10 mouse cellular contexts compared by ENCODE assay signal in the genomic region with DNA sequence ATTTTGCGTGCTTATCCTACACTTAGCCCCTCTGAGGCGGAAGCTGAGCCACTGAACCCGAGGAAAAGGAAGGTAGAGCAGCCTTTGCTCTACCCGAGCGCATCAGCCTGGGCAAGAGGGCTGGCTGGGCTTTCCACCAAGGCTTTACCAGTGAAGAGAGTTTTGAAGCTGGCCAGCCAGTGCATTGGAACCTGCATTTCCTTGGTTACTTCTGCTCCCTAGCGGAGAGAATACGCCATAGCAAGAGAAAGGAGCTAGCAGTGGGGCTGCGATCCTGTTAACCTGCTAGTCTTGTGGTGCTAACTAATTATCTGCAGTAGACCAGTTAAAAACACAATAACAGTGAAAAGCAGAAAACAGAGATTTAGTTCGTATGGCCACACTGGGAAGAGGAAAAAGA. TPM values are rescaled to one million over a fixed set of nuclear protein-coding genes. Genes with fewer than 3 reads are reported as not detected.
DNase-seq lines count a peak whose midpoint lies in the region; ATAC-seq and TF ChIP-seq lines count a peak whose summit lies in the region.
"Had no signal": no experiment of that assay in that cellular context is flagged by ENCODE, and none has a peak within 500 bp of the region (broad histone marks: within the 10 kb centered on the region; RNA-seq: fewer than 3 reads in every experiment).

No protein-coding gene starts in this region.

- no peak overlapping the region for H3K9ac ChIP-seq in forebrain, embryonic 13.5 days
- H3K9ac ChIP-seq in forebrain, embryonic 12.5 days, result no peak overlapping the region
- H3K9ac ChIP-seq: heart, embryonic 15.5 days had no signal

- H3K27me3 ChIP-seq in forebrain, embryonic 13.5 days, result no peaks in the 10 kb centered on the region
- no peaks in the 10 kb centered on the region for H3K27me3 ChIP-seq in forebrain, embryonic 12.5 days
- H3K27me3 ChIP-seq in spleen, adult 2 months (ENCODE audit: control insufficient read depth, insufficient read depth, low read length), result no peaks in the 10 kb centered on the region
- H3K27me3 ChIP-seq: heart, embryonic 15.5 days had no signal

- peak; percentile 30; the same call in 1 of the 2 replicates for TF ChIP-seq CTCF in spleen, adult 2 months (IDR thresholded peaks at IDR 0.05; ENCODE audit: extremely low read depth, insufficient read depth, insufficient read length, insufficient replicate concordance)

- H3K9me3 ChIP-seq in forebrain, embryonic 13.5 days (replicated peaks), result no peaks in the 10 kb centered on the region
- no peaks in the 10 kb centered on the region for H3K9me3 ChIP-seq in forebrain, embryonic 12.5 days
- H3K9me3 ChIP-seq: heart, embryonic 15.5 days had no signal

- no peak overlapping the region for H3K4me2 ChIP-seq in forebrain, embryonic 13.5 days
- H3K4me2 ChIP-seq in forebrain, embryonic 12.5 days, result no peak overlapping the region
- H3K4me2 ChIP-seq: heart, embryonic 15.5 days had no signal

- DNase-seq in spleen, adult 2 months (ENCODE audit: low read depth in 1 of 2, low spot score in 2 of 2), result peak in 1 of 2 experiments; percentile 15
- no peak for DNase-seq in spleen, postnatal 36 days (ENCODE audit: low spot score in 2 of 2)
- DNase-seq in embryo, embryonic 11 days, result peak; percentile 52
- peak; percentile 58 to 82 for DNase-seq in layer of hippocampus, adult 18-20 months (ENCODE audit: low spot score in 2 of 2)
- peak; percentile 69 for DNase-seq in retina, embryonic 14.5 days (ENCODE audit: low spot score)

- ATAC-seq in forebrain, embryonic 13.5 days, result peak; percentile 45; the same call in 1 of the 2 replicates
- no peak for ATAC-seq in forebrain, embryonic 12.5 days (ENCODE audit: low FRiP score)
- ATAC-seq in megakaryocyte-erythroid progenitor cell, adult 5-6 weeks (replicated peaks; ENCODE audit: low FRiP score, low TSS enrichment, poor library complexity, severe bottlenecking), result no peak

- 79% methylated on average over 9 of the region's 9 CpGs for WGBS in forebrain, embryonic 13.5 days
- WGBS in forebrain, embryonic 12.5 days, result 66% methylated on average over 9 of the region's 9 CpGs
- 87% methylated on average over 9 of the region's 9 CpGs for WGBS in spleen, adult 2 months

- TF ChIP-seq POLR2A in spleen, adult 2 months (IDR thresholded peaks at IDR 0.05; ENCODE audit: low read depth, low read length), result no peak

- H3K4me3 ChIP-seq in forebrain, embryonic 13.5 days, result no peak overlapping the region
- H3K4me3 ChIP-seq in forebrain, embryonic 12.5 days (replicated peaks), result no peak overlapping the region
- no peak overlapping the region for H3K4me3 ChIP-seq in spleen, adult 2 months (ENCODE audit: extremely low read depth, insufficient read depth, insufficient read length)
- H3K4me3 ChIP-seq: heart, embryonic 15.5 days; myocyte had no signal

- H3K36me3 ChIP-seq in forebrain, embryonic 13.5 days (ENCODE audit: poor library complexity, severe bottlenecking), result peaks cover 17% of the 10 kb centered on the region
- peaks cover 32% of the 10 kb centered on the region for H3K36me3 ChIP-seq in forebrain, embryonic 12.5 days (replicated peaks)
- peaks cover 39% of the 10 kb centered on the region for H3K36me3 ChIP-seq in spleen, adult 2 months (ENCODE audit: control insufficient read depth, insufficient read depth, low read length)

- H3K4me1 ChIP-seq in forebrain, embryonic 13.5 days, result no peaks in the 10 kb centered on the region
- no peaks in the 10 kb centered on the region for H3K4me1 ChIP-seq in forebrain, embryonic 12.5 days
- peaks cover 3% of the 10 kb centered on the region; the same call in 1 of the 2 replicates for H3K4me1 ChIP-seq in spleen, adult 2 months (ENCODE audit: control insufficient read depth, insufficient read depth, insufficient read length)

- H3K27ac ChIP-seq in forebrain, embryonic 13.5 days, result no peak overlapping the region
- H3K27ac ChIP-seq in forebrain, embryonic 12.5 days, result no peak overlapping the region
- H3K27ac ChIP-seq in spleen, adult 2 months (ENCODE audit: insufficient read depth, low read length), result no peak overlapping the region
- H3K27ac ChIP-seq: heart, embryonic 15.5 days had no signal

RNA-seq across cellular contexts. Expression of gene Cflar, which starts 35.6 kb away (rescaled TPM):
- 17.1 and 22.8 TPM in 2 replicates for polyA plus RNA-seq in forebrain, embryonic 13.5 days (2015; fragmentation: Nextera tagmentation; extraction: Ambion mirVana)
- polyA plus RNA-seq in forebrain, embryonic 12.5 days (2016; fragmentation: Nextera tagmentation; extraction: Ambion mirVana), result 23.8 and 24.8 TPM in 2 replicates
- polyA plus RNA-seq in spleen, adult 2 months (2012; rRNA removed), result 28.2 and 33.2 TPM in 2 replicates
- 10 to 100 TPM; 41.1 to 41.5 TPM for total RNA-seq in layer of hippocampus, adult 18-20 months (2021)
- 51.7 and 65.3 TPM in 2 replicates for total RNA-seq in megakaryocyte-erythroid progenitor cell, adult 5-6 weeks (2014; fragmentation: Nextera tagmentation)
- 26.9 and 53.4 TPM in 2 replicates for total RNA-seq in megakaryocyte-erythroid progenitor cell, adult 5-6 weeks (2017)

RNA-seq across cellular contexts. Expression of gene Casp8, which starts 48.3 kb away (rescaled TPM):
- polyA plus RNA-seq in forebrain, embryonic 13.5 days (2015; fragmentation: Nextera tagmentation; extraction: Ambion mirVana), result 6.3 and 7.2 TPM in 2 replicates
- polyA plus RNA-seq in forebrain, embryonic 12.5 days (2016; fragmentation: Nextera tagmentation; extraction: Ambion mirVana), result 10.1 and 11.1 TPM in 2 replicates
- 5.6 and 6.3 TPM in 2 replicates for polyA plus RNA-seq in spleen, adult 2 months (2012; rRNA removed)
- 1 to 10 TPM; 2.0 TPM for total RNA-seq in layer of hippocampus, adult 18-20 months (2021)
- total RNA-seq in megakaryocyte-erythroid progenitor cell, adult 5-6 weeks (2014; fragmentation: Nextera tagmentation), result 25.6 and 37.4 TPM in 2 replicates
- 57.4 and 69.1 TPM in 2 replicates for total RNA-seq in megakaryocyte-erythroid progenitor cell, adult 5-6 weeks (2017)

RNA-seq across cellular contexts. Expression of gene Als2cr12, which starts 51.1 kb away (rescaled TPM):
- not detected in 2 replicates for polyA plus RNA-seq in forebrain, embryonic 13.5 days (2015; fragmentation: Nextera tagmentation; extraction: Ambion mirVana)
- not detected in 2 replicates for polyA plus RNA-seq in forebrain, embryonic 12.5 days (2016; fragmentation: Nextera tagmentation; extraction: Ambion mirVana)
- polyA plus RNA-seq in spleen, adult 2 months (2012; rRNA removed), result 0.15 TPM in 1 of 2 replicates, not detected in the other
- total RNA-seq in layer of hippocampus, adult 18-20 months (2021), result not detected
- total RNA-seq in megakaryocyte-erythroid progenitor cell, adult 5-6 weeks (2014; fragmentation: Nextera tagmentation), result not detected in 2 replicates
- not detected in 2 replicates for total RNA-seq in megakaryocyte-erythroid progenitor cell, adult 5-6 weeks (2017)
- polyA plus RNA-seq: heart, embryonic 15.5 days had no signal

Comparison
In these comparisons a context has a peak if more than half of its experiments do, and no peak if none do; other contexts are left out.
1. DNase-seq: peak in embryo, embryonic 11 days (single experiment), layer of hippocampus, adult 18-20 months (2 of 2) and retina, embryonic 14.5 days (single experiment); none in spleen, postnatal 36 days (0 of 2).